Mouse (Mus musculus) heart, postnatal 14 days (tissue): ENCODE data around the gene Glp2r. TPM values are rescaled to one million over a fixed set of nuclear protein-coding genes. Genes with fewer than 3 reads are reported as not detected.

Source experiments
- DNase-seq, 2 experiments: peaks; one replicate each; pipeline ENCODE4 v3.0.0; 2021 to 2022
- intact Hi-C: fragments of 180-260 bp; cut with DNase I; formaldehyde crosslinking; loops from one replicate; pipeline ENCODE4 v1.15.1; 2025
- total RNA-seq, 2 experiments: library from RNA; stranded (reverse); gene quantifications; 2 replicates each; pipeline ENCODE4 v1.2.3; 2021

Gene Glp2r
- total RNA-seq, 2 experiments from 2014 or later, result not detected

- DNase-seq, result no peak
- intact Hi-C loops, result no loop called here
Measured at GRCm38 (mm10) chr11:67733726-67734125, 37.2 kb downstream of the Glp2r start.

- DNase-seq, result no peak
- intact Hi-C loops, result no loop called here
Measured at GRCm38 (mm10) chr11:67731056-67731455, 39.9 kb downstream of the Glp2r start.

GRCm38 (mm10) chr11:67728726-67729125 lies 42.2 kb downstream of the Glp2r start:
- intact Hi-C loops, result no loop called here
- DNase-seq, result no peak

GRCm38 (mm10) chr11:67727095-67727494 lies 43.9 kb downstream of the Glp2r start:
- intact Hi-C loops, result no loop called here
- peak in 1 of 2 experiments; percentile 8 for DNase-seq

GRCm38 (mm10) chr11:67723231-67724013 lies 47.5 kb downstream of the Glp2r start:
- intact Hi-C loops, result no loop called here
- no peak for DNase-seq

GRCm38 (mm10) chr11:67722399-67723156 lies 48.4 kb downstream of the Glp2r start:
- intact Hi-C loops, result no loop called here
- no peak for DNase-seq

GRCm38 (mm10) chr11:67721485-67721884 lies 49.5 kb downstream of the Glp2r start:
- no peak for DNase-seq
- intact Hi-C loops, result no loop called here

- intact Hi-C loops, result no loop called here
- no peak for DNase-seq
Measured at GRCm38 (mm10) chr11:67715382-67715781, 55.6 kb downstream of the Glp2r start.

GRCm38 (mm10) chr11:67712976-67713375 lies 58.0 kb downstream of the Glp2r start:
- intact Hi-C loops, result no loop called here
- DNase-seq, result no peak

GRCm38 (mm10) chr11:67694703-67695376 lies 76.1 kb downstream of the Glp2r start, which contains the start of gene Rcvrn:
Gene Rcvrn, plus strand, starts transcription at chr11:67695326.
- intact Hi-C loops, result no loop called here

GRCm38 (mm10) chr11:67686109-67686508 lies 84.8 kb downstream of the Glp2r start:
- DNase-seq, result no peak
- intact Hi-C loops, result no loop called here

More at GRCm38 (mm10) chr11:67694703-67695376, 76.1 kb downstream of the Glp2r start, which contains the start of gene Rcvrn:
- no peak for DNase-seq

- no peak for DNase-seq
- intact Hi-C loops, result no loop called here
Measured at GRCm38 (mm10) chr11:67681871-67682270, 89.1 kb downstream of the Glp2r start.

GRCm38 (mm10) chr11:67679930-67680329 lies 91.0 kb downstream of the Glp2r start:
- DNase-seq, result no peak
- intact Hi-C loops, result loop anchor here (10.0 kb wide), 1 partner anchor 565 kb away; no protein-coding TSS in a partner anchor

GRCm38 (mm10) chr11:67679300-67679699 lies 91.7 kb downstream of the Glp2r start:
- intact Hi-C loops, result loop anchor here (10.0 kb wide), 1 partner anchor 564 kb away; no protein-coding TSS in a partner anchor
- no peak for DNase-seq

GRCm38 (mm10) chr11:67675562-67676540 lies 95.1 kb downstream of the Glp2r start:
- intact Hi-C loops, result loop anchor here (1.0 to 10.0 kb wide), 2 partner anchors 19 to 561 kb away; no protein-coding TSS in a partner anchor
- peak; percentile 47 to 72 for DNase-seq

GRCm38 (mm10) chr11:67672140-67672539 lies 98.8 kb downstream of the Glp2r start:
- intact Hi-C loops, result loop anchor here (10.0 kb wide), 1 partner anchor 557 kb away; no protein-coding TSS in a partner anchor
- peak in 1 of 2 experiments; percentile 15 for DNase-seq

- no peak for DNase-seq
- intact Hi-C loops, result loop anchor here (10.0 kb wide), 1 partner anchor 555 kb away; no protein-coding TSS in a partner anchor
Measured at GRCm38 (mm10) chr11:67670031-67670430, 100.9 kb downstream of the Glp2r start.

GRCm38 (mm10) chr11:67668460-67669007 lies 102.4 kb downstream of the Glp2r start:
- no peak for DNase-seq
- intact Hi-C loops, result no loop called here
